Mouse (Mus musculus) layer of hippocampus, adult 18-20 months (tissue): Measurements from ENCODE around the gene Ctdsp1. TPM values are rescaled to one million over a fixed set of nuclear protein-coding genes. Genes with fewer than 3 reads are reported as not detected.
A peak's percentile ranks its signal among the peaks of the same experiment; 100 is the strongest.

Experiments
- DNase-seq, 2 experiments: peaks; one replicate each; pipeline ENCODE4 v3.0.0; 2022; ENCODE audit warnings: low spot score in 2 of 2
- microRNA-seq, 2 experiments: library from miRNA; unstranded; fragments of <30 nt; microRNA quantifications; one replicate each; pipeline ENCODE4 v1.2.0; 2021
- total RNA-seq, 2 experiments: library from RNA; stranded (reverse); gene quantifications; 2 replicates each; pipeline ENCODE4 v1.2.3; 2021

Gene Ctdsp1
- total RNA-seq, 2 experiments from 2014 or later: 28.9 to 29.1 TPM

GRCm38 (mm10) chr1:74439166-74439876 is 48.0 kb downstream of the Ctdsp1 start:
- DNase-seq: peak in 1 of 2 experiments; percentile 41

GRCm38 (mm10) chr1:74444538-74444937 is 53.2 kb downstream of the Ctdsp1 start:
- no peak for DNase-seq

Small RNAs within 50 kb of the gene (microRNA-seq; reads per million reads assigned to microRNA genes)
- 10,399 to 13,631 reads per million in 2 experiments for gene Mir26b

Other genes starting within 250 kb of the Ctdsp1 start
- not detected for gene Cxcr2, start 237.5 kb upstream of the Ctdsp1 start, total RNA-seq
- gene Cxcr1, start 196.9 kb upstream of the Ctdsp1 start, total RNA-seq: not detected
- gene Arpc2, start 155.4 kb upstream of the Ctdsp1 start, total RNA-seq: 100 to 1,000 TPM; 376 to 401 TPM
- not detected for gene Gpbar1, start 113.0 kb upstream of the Ctdsp1 start, total RNA-seq
- 100 to 1,000 TPM; 163 to 168 TPM for gene Aamp, start 106.8 kb upstream of the Ctdsp1 start, total RNA-seq
- 100 to 1,000 TPM; 192 to 206 TPM for gene Pnkd, start 106.6 kb upstream of the Ctdsp1 start, total RNA-seq
- 10 to 100 TPM; 23.6 to 27.1 TPM for gene Tmbim1, start 85.9 kb upstream of the Ctdsp1 start, total RNA-seq
- 1 to 10 TPM; 1.0 to 1.2 TPM for gene Catip, start 29.4 kb upstream of the Ctdsp1 start, total RNA-seq
- gene Slc11a1, start 16.3 kb upstream of the Ctdsp1 start, total RNA-seq: 1 to 10 TPM; 3.2 to 4.5 TPM
- gene Vil1, start 17.9 kb downstream of the Ctdsp1 start, total RNA-seq: under 1 TPM; 0.32 to 0.36 TPM
- 10 to 100 TPM; 24.6 to 27.0 TPM for gene Cnot9, start 114.5 kb downstream of the Ctdsp1 start, total RNA-seq
- 10 to 100 TPM; 19.5 to 22.5 TPM for gene Plcd4, start 151.4 kb downstream of the Ctdsp1 start, total RNA-seq
- 10 to 100 TPM; 22.7 to 27.4 TPM for gene Usp37, start 152.8 kb downstream of the Ctdsp1 start, total RNA-seq
- 10 to 100 TPM; 30.9 to 32.4 TPM for gene Zfp142, start 196.7 kb downstream of the Ctdsp1 start, total RNA-seq
- 10 to 100 TPM; 23.7 to 24.3 TPM for gene Bcs1l, start 196.8 kb downstream of the Ctdsp1 start, total RNA-seq
- gene Rnf25, start 209.9 kb downstream of the Ctdsp1 start, total RNA-seq: 10 to 100 TPM; 57.5 to 66.2 TPM
- gene Stk36, start 209.9 kb downstream of the Ctdsp1 start, total RNA-seq: 1 to 10 TPM; 3.4 to 5.6 TPM